Mouse (Mus musculus) left cerebral cortex, adult 11 months (tissue): ENCODE results near the gene Plekhh1.

Experiments used
- DNase-seq: peaks from one replicate; pipeline ENCODE4 v3.0.0; 2022; ENCODE audit warnings: low spot score

The Plekhh1 gene

DNA sequence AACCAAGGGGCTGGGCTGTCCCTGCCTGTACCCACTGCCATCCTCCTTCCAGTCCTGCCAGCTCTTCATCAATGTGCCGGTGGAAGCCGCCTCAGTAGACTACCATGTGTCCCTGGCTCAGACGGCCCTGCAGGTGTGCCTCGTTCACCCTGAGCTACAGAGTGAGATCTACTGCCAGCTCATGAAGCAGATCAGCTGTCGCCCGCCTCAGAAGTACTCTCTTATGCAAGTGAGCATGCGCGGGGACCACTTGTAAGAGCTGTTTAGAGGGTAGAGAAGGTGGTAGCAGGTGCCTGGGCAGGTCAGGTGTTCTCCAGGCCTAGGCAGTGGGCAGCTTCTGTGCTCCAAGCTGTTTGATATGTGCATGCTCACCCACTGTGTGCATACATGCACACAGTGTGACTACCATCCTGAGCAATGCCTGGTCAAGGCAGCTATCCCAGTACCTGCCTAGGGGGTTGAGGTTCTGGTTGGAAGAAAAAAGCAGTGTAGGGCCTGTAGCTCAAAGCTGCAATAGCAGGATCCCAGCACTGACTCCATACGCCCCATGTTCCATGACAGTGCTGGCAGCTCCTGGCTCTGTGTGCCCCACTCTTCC is 41.9 kb downstream of the Plekhh1 start:
- DNase-seq = no peak

DNA sequence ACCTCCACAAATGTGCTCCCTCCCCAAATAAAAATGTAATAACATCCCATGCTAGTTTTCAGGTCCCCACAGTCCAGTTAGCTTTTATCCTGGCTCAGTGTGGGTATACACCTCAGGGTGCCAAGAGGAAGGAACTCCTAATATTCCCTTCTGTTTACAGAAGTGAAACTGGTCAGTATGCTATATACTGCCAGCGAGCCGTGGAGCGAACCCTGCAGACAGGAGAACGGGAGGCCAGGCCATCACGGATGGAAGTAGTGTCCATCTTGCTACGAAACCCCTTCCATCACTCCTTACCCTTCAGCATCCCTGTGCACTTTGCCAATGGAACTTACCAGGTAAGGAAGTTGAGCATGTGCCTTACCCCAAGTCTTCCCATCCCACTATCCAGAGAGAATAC is 43.6 kb downstream of the Plekhh1 start:
- no peak for DNase-seq

DNA sequence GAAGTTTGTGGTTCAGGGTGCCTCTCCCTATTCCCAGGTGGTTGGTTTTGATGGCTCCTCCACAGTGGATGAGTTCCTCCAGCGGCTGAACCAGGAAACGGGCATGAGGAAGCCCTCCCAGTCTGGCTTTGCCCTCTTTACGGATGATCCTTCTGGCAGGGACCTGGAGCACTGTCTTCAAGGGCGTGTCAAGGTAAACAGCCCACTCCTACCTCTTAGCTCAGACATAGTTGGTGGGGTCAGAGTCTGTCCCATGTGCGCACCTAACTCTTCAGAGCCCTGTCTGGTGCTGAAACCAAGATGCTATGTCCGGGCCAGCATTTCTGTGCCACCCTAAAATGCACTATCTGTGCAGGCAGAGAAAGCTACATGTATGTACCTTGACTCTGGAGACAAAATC is 44.4 kb downstream of the Plekhh1 start:
- DNase-seq = no peak

DNA sequence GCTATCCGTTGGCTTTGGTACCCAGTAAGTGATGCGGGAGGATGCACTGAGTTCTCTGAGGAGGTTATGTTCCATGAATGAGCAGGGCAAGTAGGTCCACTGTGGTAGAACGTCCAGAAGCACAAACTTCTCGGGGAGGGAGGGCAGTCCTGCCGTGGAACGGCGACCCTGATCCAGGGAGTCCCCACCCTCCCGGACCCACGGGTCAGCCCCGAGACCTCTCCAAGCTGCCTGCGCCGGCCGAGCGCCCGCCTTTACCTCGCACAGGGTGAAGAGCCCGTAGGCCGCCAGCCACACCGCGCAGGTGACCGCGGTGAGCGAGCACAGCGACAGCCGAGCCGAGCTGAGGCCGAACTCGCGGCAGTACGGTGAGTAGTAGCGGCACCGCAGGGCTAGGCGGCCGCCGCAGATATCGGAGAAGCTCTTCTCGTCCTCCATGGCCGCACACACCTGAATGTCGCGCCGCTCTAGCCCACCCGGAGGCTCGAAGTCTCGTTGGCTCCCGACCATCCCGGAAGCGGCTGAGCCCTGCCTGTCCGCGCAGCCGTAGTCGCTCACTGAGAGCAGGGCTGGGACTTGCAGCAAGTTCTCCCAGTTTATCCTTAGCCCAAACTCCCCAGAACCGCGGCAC is 60.3 kb downstream of the Plekhh1 start, which contains the start of gene Pigh:
Gene Pigh, minus strand, starts transcription at position 470 of the 631 bp plus-strand sequence.
- DNase-seq = peak; percentile 78

DNA sequence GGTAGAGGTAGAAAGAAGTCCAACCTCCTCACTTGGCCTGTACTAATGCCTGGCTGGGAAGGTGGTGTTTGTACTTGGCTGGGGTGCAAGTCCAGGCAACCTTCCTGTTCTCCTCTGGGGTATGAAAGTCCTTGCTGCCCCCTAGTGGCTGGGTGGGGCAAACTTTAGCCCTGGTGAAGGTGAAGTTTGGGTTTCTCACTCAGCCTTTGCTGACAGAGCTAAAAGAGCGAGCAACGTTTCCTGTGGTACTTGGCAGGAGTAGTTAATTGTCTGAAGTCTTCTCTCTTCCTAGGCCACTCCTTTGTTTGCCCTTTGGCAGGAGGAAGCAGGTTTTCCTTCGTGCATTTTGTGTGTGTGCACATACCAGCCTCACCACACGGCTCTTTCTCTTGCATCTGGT is 63.6 kb downstream of the Plekhh1 start:
- DNase-seq = peak; percentile 15

DNA sequence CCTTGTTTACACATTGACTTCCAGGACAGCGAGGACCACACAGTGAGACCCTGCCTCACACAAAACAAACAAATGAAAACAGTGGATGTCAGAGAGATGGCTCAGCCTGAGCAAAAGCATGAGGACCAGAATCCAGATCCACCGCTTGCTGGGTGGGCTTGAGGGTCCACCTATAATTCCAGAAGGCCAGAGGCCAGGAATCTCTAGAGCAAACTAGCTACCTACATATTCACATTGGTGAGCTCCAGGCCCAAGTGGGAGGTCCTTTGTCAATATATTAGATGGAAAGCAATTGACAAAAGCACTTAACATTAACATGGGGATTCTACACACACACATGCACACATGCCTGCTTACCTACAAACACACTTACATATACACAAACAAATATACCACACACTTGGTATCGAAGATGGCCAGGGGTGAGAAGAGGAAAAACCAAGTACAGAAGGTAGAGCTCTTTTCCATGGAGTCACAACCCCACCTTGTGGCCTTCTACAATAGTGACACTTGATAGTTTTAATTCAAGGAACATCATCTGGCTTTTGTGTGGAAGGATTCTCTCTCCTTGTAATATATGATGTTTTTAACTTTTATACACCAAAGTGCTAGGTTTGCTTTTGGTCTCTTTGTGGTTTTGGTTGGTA is 68.3 kb downstream of the Plekhh1 start:
- DNase-seq = no peak

DNA sequence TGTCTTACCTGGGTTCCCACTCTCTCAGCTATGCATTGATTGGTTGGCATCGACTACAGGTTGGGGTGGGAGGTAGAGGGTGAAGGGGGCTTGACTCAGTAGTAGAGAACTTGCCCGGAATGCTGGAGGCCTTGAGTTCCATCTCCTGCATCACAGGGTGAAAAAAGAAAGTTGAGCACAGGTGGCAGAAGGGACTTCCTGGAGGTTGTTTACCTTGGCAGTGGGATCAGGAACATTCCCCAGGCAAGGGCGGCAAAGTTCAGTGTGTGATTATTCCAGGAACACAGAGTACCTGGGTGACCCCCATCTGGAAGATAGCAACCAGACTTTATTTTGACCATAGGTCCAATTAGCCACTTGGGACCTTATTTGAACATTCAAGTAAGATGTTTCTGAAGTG is 74.8 kb downstream of the Plekhh1 start:
- DNase-seq = no peak

DNA sequence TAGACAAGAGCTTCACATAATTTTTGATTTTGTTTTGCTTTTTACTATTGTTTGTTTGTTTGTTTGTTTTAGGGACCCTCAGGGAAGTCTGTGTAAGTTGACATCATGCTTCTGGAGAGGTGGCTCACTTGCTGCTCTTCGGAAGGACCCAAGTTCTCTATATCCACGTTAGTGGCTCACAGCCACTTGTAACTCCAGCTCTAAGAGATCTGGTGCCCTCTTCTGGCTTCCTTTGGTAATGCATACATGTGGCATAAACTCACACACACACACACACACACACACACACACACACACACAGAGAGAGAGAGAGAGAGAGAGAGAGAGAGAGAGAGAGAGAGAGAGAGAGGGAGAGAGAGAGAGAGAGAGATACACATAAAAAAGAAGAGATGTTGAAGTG is 75.6 kb downstream of the Plekhh1 start:
- no peak for DNase-seq

DNA sequence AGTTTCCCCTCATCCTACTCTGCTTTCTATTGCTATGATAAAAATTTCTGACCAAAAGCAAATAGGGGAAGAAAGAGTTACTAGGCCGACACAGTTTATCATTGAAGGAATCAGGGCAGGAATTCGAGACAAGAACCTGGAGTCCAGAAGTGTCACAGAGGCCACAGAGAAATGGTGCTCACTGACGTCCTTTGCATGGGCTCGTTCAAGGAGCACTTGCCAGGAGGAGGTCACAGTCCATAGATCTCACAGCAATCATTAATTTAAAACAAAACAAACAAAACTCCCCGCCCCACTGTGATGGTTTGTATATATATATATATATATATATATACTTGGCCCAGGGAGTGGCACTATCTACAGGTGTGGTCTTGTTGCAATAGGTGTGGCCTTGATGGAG is 76.3 kb downstream of the Plekhh1 start:
- DNase-seq = no peak

DNA sequence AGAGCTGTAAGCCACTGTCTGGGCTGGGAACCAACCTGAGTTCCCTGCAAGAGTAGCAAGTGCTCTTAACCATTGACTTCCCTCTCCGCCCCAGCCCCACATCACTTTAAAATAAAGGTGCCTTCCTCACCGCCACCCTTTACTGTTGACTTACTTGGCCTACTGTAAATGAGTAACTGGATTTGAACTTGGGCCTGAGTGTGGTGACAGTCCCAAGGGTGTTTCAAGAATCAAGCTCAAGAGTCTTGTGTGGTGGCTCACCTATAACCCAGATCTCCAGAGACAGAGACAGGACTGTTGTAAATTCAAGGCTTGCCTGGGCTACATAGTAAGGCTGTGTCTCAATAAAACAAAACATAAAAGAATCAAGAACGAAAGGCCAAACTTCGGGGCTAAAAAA is 90.0 kb downstream of the Plekhh1 start:
- no peak for DNase-seq

DNA sequence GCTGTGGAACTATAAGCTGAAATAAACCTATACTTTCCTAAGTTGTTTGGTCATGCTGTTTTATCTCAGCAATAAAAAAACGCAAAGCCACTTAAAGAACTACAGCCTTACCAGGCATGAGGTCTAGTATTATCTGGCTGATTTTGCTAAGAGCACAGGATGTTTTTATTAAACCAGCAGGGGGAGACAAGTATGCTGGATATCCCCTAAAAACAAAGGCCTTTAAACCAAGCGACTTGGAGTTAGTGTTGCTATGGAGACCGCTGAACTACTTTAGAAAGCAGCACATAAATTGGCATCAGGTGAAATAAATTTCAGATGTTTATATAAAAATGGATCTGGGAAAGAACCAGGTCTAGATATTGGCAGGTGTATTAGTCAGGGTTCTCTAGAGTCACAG is 93.9 kb downstream of the Plekhh1 start:
- no peak for DNase-seq

DNA sequence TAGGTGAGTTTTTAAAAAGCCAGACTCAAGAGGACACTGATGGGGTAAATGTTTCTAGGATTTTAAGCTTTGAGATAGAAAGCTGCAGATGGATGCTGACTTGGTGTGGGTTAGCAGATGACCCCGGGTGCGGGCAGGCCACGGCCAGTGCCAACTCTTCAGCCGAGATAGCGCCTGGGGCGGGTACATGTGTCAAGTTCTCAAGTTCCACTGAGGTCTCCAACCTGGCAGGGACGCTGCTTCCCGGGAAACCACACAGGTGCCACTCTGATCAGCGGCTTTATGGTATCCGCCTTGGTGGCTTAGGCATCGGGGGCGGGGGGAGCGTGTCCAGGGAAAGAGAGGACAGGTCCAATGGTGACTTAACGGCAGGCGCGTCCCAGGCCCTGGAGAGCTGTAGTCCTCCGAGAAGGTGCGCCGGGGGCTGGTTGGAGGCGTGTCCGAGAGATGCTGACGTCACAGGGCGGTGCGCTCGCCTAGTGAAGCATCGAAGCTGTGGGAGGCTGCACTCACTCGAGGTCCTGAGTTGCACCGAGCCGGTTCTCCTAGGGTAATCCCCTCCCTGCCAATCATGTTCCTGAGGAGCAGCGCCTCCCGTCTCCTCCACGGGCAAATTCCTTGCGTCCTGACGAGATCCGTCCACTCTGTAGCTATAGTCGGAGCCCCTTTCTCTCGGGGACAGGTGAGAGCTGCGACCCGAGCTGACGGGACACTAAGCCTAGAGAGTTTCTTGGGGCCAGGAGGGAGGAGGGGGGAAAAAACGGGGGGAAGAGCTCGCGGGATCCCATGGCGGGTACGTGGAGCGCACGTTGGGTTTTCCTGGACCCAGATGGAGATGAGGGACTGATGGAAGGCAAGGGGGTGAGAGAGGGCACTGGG is 101.6 kb downstream of the Plekhh1 start, which contains the start of gene Arg2:
Gene Arg2, plus strand, starts transcription at position 479 of the 879 bp plus-strand sequence.
- DNase-seq = peak; percentile 58
